Mouse (Mus musculus) monocyte, adult 2 months (primary cell): ENCODE results near the gene Qdpr.
"Not testable (repeated sequence)": the region's sequence is repeated elsewhere in the genome, so short reads cannot be mapped to it uniquely, and the experiment has no call there.

Experiments
- DNase-seq, 2 experiments: peaks; one replicate each; pipeline ENCODE4 v3.0.0; 2022; ENCODE audit warnings: low spot score in 2 of 2, low read depth in 1 of 2

Gene Qdpr

GRCm38 (mm10) chr5:45453451-45453850 lies 3.4 kb upstream of the Qdpr start, which contains the start of gene Clrn2:
Gene Clrn2, plus strand, starts transcription at chr5:45453751.
- no peak for DNase-seq

- no peak for DNase-seq
Measured at GRCm38 (mm10) chr5:45449206-45449605, 830 bp downstream of the Qdpr start.

GRCm38 (mm10) chr5:45448676-45449075 lies 1.4 kb downstream of the Qdpr start:
- no peak for DNase-seq

GRCm38 (mm10) chr5:45444130-45444832 lies 5.8 kb downstream of the Qdpr start:
- DNase-seq, result no peak

GRCm38 (mm10) chr5:45441745-45442144 lies 8.3 kb downstream of the Qdpr start:
- DNase-seq, result no peak

- no peak for DNase-seq
Measured at GRCm38 (mm10) chr5:45441124-45441523, 8.9 kb downstream of the Qdpr start.

GRCm38 (mm10) chr5:45438301-45438700 lies 11.7 kb downstream of the Qdpr start:
- DNase-seq, result no peak

GRCm38 (mm10) chr5:45437826-45438225 lies 12.2 kb downstream of the Qdpr start:
- no peak for DNase-seq

GRCm38 (mm10) chr5:45435967-45436950 lies 13.8 kb downstream of the Qdpr start:
- DNase-seq, result no peak

GRCm38 (mm10) chr5:45427891-45428290 lies 22.1 kb downstream of the Qdpr start:
- DNase-seq, result no peak

GRCm38 (mm10) chr5:45426416-45427034 lies 23.5 kb downstream of the Qdpr start:
- DNase-seq, result no peak

GRCm38 (mm10) chr5:45425771-45426170 lies 24.3 kb downstream of the Qdpr start:
- not testable (repeated sequence) for DNase-seq

GRCm38 (mm10) chr5:45424021-45424886 lies 25.8 kb downstream of the Qdpr start:
- DNase-seq, result no peak

GRCm38 (mm10) chr5:45421881-45422844 lies 27.9 kb downstream of the Qdpr start:
- DNase-seq, result no peak

GRCm38 (mm10) chr5:45419841-45420638 lies 30.0 kb downstream of the Qdpr start:
- DNase-seq, result no peak

GRCm38 (mm10) chr5:45417859-45418443 lies 32.1 kb downstream of the Qdpr start:
- no peak for DNase-seq

GRCm38 (mm10) chr5:45416478-45416877 lies 33.6 kb downstream of the Qdpr start:
- DNase-seq, result no peak

- no peak for DNase-seq
Measured at GRCm38 (mm10) chr5:45406129-45406528, 43.9 kb downstream of the Qdpr start.
